Mouse (Mus musculus) heart, postnatal 4 days (tissue): ENCODE data around the gene Tbc1d19. TPM values are rescaled to one million over a fixed set of nuclear protein-coding genes. Genes with fewer than 3 reads are reported as not detected.

Experiments used
- DNase-seq: peaks from one replicate; pipeline ENCODE4 v3.0.0; 2021
- total RNA-seq, 2 experiments: library from RNA; stranded (reverse); gene quantifications; 2 replicates each; pipeline ENCODE4 v1.2.3; 2021

Tbc1d19 gene
- total RNA-seq, 2 experiments from 2014 or later: 22.9 to 26.1 TPM

GRCm38 (mm10) chr5:53920416-53920815, 111.0 kb downstream of the Tbc1d19 start:
- no peak for DNase-seq

GRCm38 (mm10) chr5:53922149-53922904, 112.9 kb downstream of the Tbc1d19 start:
- no peak for DNase-seq

- DNase-seq: no peak
Measured at GRCm38 (mm10) chr5:53924005-53924404, 114.6 kb downstream of the Tbc1d19 start.

GRCm38 (mm10) chr5:53926301-53926855, 117.0 kb downstream of the Tbc1d19 start:
- no peak for DNase-seq

GRCm38 (mm10) chr5:53927886-53928285, 118.5 kb downstream of the Tbc1d19 start:
- no peak for DNase-seq

GRCm38 (mm10) chr5:53928537-53928936, 119.1 kb downstream of the Tbc1d19 start:
- no peak for DNase-seq

GRCm38 (mm10) chr5:53929205-53929614, 119.8 kb downstream of the Tbc1d19 start:
- peak; percentile 37 for DNase-seq

- DNase-seq: no peak
Measured at GRCm38 (mm10) chr5:53929814-53930213, 120.4 kb downstream of the Tbc1d19 start.

GRCm38 (mm10) chr5:53931011-53931410, 121.6 kb downstream of the Tbc1d19 start:
- DNase-seq: no peak

- DNase-seq: peak; percentile 90
Measured at GRCm38 (mm10) chr5:53933628-53934027, 124.2 kb downstream of the Tbc1d19 start.

GRCm38 (mm10) chr5:53934040-53934439, 124.6 kb downstream of the Tbc1d19 start:
- no peak for DNase-seq

GRCm38 (mm10) chr5:53934826-53935225, 125.4 kb downstream of the Tbc1d19 start:
- no peak for DNase-seq

- DNase-seq: no peak
Measured at GRCm38 (mm10) chr5:53937187-53937586, 127.8 kb downstream of the Tbc1d19 start.

GRCm38 (mm10) chr5:53939026-53939425, 129.6 kb downstream of the Tbc1d19 start:
- DNase-seq: no peak

GRCm38 (mm10) chr5:53941322-53942024, 132.1 kb downstream of the Tbc1d19 start:
- DNase-seq: no peak

- no peak for DNase-seq
Measured at GRCm38 (mm10) chr5:53942332-53942731, 132.9 kb downstream of the Tbc1d19 start.

- DNase-seq: no peak
Measured at GRCm38 (mm10) chr5:53943321-53943857, 134.0 kb downstream of the Tbc1d19 start.

- no peak for DNase-seq
Measured at GRCm38 (mm10) chr5:53946747-53947146, 137.3 kb downstream of the Tbc1d19 start.

- DNase-seq: peak; percentile 66
Measured at GRCm38 (mm10) chr5:53947549-53948183, 138.3 kb downstream of the Tbc1d19 start.

- DNase-seq: peak; percentile 78
Measured at GRCm38 (mm10) chr5:53948606-53949266, 139.3 kb downstream of the Tbc1d19 start.

- peak; percentile 58 for DNase-seq
Measured at GRCm38 (mm10) chr5:53950189-53950588, 140.8 kb downstream of the Tbc1d19 start.

GRCm38 (mm10) chr5:53953216-53953615, 143.8 kb downstream of the Tbc1d19 start:
- no peak for DNase-seq
